Mouse (Mus musculus) thymus, adult 2 months (tissue): ENCODE measurements around the gene Usp30. TPM values are rescaled to one million over a fixed set of nuclear protein-coding genes. Genes with fewer than 3 reads are reported as not detected.

Source experiments
- DNase-seq: peaks from one replicate; pipeline ENCODE4 v3.0.0; 2021
- H3K27ac ChIP-seq: fragments of 200-500 bp; 2 replicates; pipeline ENCODE4 v1.5.1; 2012; ENCODE audit warnings: low read length, control low read depth; ENCODE audit not compliant: control insufficient read depth, insufficient read depth
- H3K27me3 ChIP-seq: fragments of 200-500 bp; 2 replicates; pipeline ENCODE4 v1.6.1; 2012; ENCODE audit warnings: mild to moderate bottlenecking, low read length, moderate library complexity, mixed read lengths; ENCODE audit not compliant: control insufficient read depth, insufficient read depth
- H3K36me3 ChIP-seq: fragments of 200-500 bp; 2 replicates; pipeline ENCODE4 v1.6.1; 2012; ENCODE audit warnings: mild to moderate bottlenecking, low read length, moderate library complexity; ENCODE audit not compliant: control insufficient read depth, insufficient read depth
- H3K4me1 ChIP-seq: fragments of 200-500 bp; replicated peaks from 2 replicates; pipeline ENCODE4 v1.6.1; 2012; ENCODE audit warnings: low read length; ENCODE audit not compliant: control insufficient read depth, insufficient read depth
- H3K4me3 ChIP-seq: fragments of 200-500 bp; 2 replicates; pipeline ENCODE4 v1.5.1; 2012; ENCODE audit warnings: mild to moderate bottlenecking, low read length, control low read depth, moderate library complexity; ENCODE audit not compliant: control insufficient read depth, insufficient read depth
- CTCF ChIP-seq: fragments of 200-500 bp; IDR thresholded peaks from 2 replicates; pipeline ENCODE4 v1.5.1; 2012; ENCODE audit warnings: mild to moderate bottlenecking, control low read depth, low read length, moderate library complexity, borderline replicate concordance; ENCODE audit not compliant: control insufficient read depth, poor library complexity, insufficient read depth; ENCODE audit errors: extremely low read depth
- POLR2A ChIP-seq: fragments of 200-500 bp; IDR thresholded peaks from 2 replicates; pipeline ENCODE4 v1.6.1; 2012; ENCODE audit warnings: mild to moderate bottlenecking, low read length, control low read depth, moderate library complexity; ENCODE audit not compliant: control insufficient read depth, poor library complexity, insufficient read depth; ENCODE audit errors: extremely low read depth
- WGBS: fragments of 180-500 bp; shearing (Covaris S2); methylation state at CpG from one replicate; pipeline ENCODE4 v1.1.7; 2018; 5-methylcytosine and 5-hydroxymethylcytosine counted together
- polyA plus RNA-seq: library from polyadenylated mRNA; depleted of rRNA; stranded (reverse); fragments of >200 nt; gene quantifications from 2 replicates; pipeline ENCODE4 v1.2.3, GENCODE M21; 2012

The Usp30 gene
- polyA plus RNA-seq, 1 experiment = 25.2 TPM

- no peaks in the 10 kb centered on the region for H3K27me3 ChIP-seq
- no peak for TF ChIP-seq POLR2A
- TF ChIP-seq CTCF = no peak
- H3K4me1 ChIP-seq = peaks cover 7% of the 10 kb centered on the region; the same call in 1 of the 2 replicates
- no peak for DNase-seq
- H3K36me3 ChIP-seq = no peaks in the 10 kb centered on the region
- WGBS = 91% methylated on average over 21 of the region's 21 CpGs
- no peak overlapping the region for H3K4me3 ChIP-seq
- no peak overlapping the region for H3K27ac ChIP-seq
Measured at GRCm38 (mm10) chr5:114138277-114139164, 73.3 kb downstream of the Usp30 start.

- Histone ChIP-seq H3K36me3 (no peaks in the 10 kb centered on the region), H3K4me3 (no peak overlapping the region), H3K4me1 (peaks cover 7% of the 10 kb centered on the region; the same call in 1 of the 2 replicates), H3K27ac (no peak overlapping the region), H3K27me3 (no peaks in the 10 kb centered on the region)
- 89% methylated on average over 9 of the region's 9 CpGs for WGBS
- DNase-seq = no peak
- TF ChIP-seq CTCF (no peak), POLR2A (no peak)
Measured at GRCm38 (mm10) chr5:114139175-114139574, 73.9 kb downstream of the Usp30 start.

- TF ChIP-seq CTCF = no peak
- no peak for TF ChIP-seq POLR2A
- H3K4me1 ChIP-seq = no peaks in the 10 kb centered on the region
- no peak within 1 kb of the TSS for H3K4me3 ChIP-seq
- H3K27me3 ChIP-seq = no peaks in the 10 kb centered on the region
- DNase-seq = no peak
- no peaks in the 10 kb centered on the region for H3K36me3 ChIP-seq
- 55% methylated on average over 19 of the region's 19 CpGs for WGBS
- no peak within 1 kb of the TSS for H3K27ac ChIP-seq
Measured at GRCm38 (mm10) chr5:114146028-114146888, 81.0 kb downstream of the Usp30 start, which contains the start of gene Acacb. TSS of gene Acacb (plus strand) at chr5:114146535.

DNA sequence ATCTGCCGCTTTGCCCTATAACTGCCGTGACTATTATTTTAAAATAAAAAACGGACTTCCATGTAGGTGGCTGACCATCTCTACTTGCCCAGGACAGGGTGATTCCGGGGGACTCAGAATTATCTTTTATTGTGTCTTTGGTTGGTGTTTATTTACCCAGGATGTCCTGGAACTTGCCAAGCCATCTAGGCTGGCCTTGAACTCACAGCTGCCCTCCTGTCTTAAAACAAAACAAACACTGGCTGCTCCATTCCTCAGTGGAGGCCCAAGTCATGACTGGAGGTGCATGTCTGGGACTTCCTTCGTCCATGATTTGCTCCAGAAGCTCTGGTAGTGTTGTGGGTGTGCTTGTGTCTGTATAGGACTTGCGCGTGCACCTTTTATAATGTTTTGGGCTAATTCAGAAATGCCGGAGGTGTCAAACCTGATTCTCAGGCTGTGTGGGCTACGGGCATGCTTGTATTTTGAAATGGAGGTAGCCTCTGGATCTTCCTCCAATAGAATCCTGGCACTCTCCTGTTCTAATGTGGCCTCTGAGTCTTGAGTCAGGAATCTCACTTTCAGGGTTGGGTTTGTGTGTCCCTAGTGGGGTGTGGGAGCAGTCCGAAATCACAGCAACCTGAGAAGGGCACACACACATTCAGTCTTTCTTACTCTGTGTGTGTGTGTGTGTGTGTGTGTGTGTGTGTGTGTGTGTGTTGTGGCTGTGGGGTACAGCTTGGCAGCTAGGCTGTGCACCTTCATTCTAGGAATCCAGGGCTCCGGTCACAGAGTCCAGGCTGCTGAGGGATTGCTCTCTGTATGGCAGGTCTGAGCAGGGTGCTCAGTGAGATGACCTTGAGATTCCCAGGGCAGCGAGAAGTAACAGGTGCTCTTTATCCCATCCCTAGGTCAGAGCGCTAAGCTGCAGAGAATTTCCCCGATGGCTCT is 82.0 kb downstream of the Usp30 start:
- Histone ChIP-seq H3K4me3 (no peak overlapping the region), H3K36me3 (no peaks in the 10 kb centered on the region), H3K4me1 (no peaks in the 10 kb centered on the region), H3K27me3 (no peaks in the 10 kb centered on the region), H3K27ac (no peak overlapping the region)
- DNase-seq = no peak
- 93% methylated on average over 14 of the region's 14 CpGs for WGBS
- TF ChIP-seq POLR2A (no peak), CTCF (no peak)

GRCm38 (mm10) chr5:114152359-114153092 is 87.3 kb downstream of the Usp30 start:
- Histone ChIP-seq H3K36me3 (no peaks in the 10 kb centered on the region), H3K4me3 (no peak overlapping the region), H3K27me3 (no peaks in the 10 kb centered on the region), H3K27ac (no peak overlapping the region), H3K4me1 (no peaks in the 10 kb centered on the region)
- no peak for DNase-seq
- WGBS = 79% methylated on average over 12 of the region's 12 CpGs
- no peak for TF ChIP-seq POLR2A
- no peak for TF ChIP-seq CTCF
